Mouse (Mus musculus): ENCODE measurements around the gene Ak7.

GRCm38 (mm10) chr12:105705799-105706487 is at the start of gene Ak7:
- TF ChIP-seq GATA1 (IDR thresholded peaks at IDR 0.05; ENCODE audit: borderline replicate concordance, low read length) (no peak), FLI1 (IDR thresholded peaks at IDR 0.05; ENCODE audit: low read length) (no peak)
